Mouse (Mus musculus) lung, embryonic 16.5 days (tissue): ENCODE measurements at regions not wholly inside any gene's neighbourhood (a gene's known extent, or its start where the extent isn't known, plus 50 kb on each side); places are given as distances from the start of the nearest gene placed in this dataset.

Source experiments
- ATAC-seq: fragments of 200-750 bp; cut with Nextera tagmentation; 2 replicates; pipeline ENCODE4 v1.8.0; 2017; ENCODE audit warnings: low read depth, mild to moderate bottlenecking, moderate library complexity
- H3K27ac ChIP-seq: fragments of 300-500 bp; sonication (generic); 2 replicates; pipeline ENCODE4 v1.5.1; 2014; ENCODE audit warnings: mild to moderate bottlenecking, control low read depth, low read length
- H3K27me3 ChIP-seq: fragments of 300-500 bp; sonication (generic); 2 replicates; pipeline ENCODE4 v1.6.1; 2014; ENCODE audit warnings: low read depth, low read length, mixed read lengths; ENCODE audit not compliant: control insufficient read depth, insufficient read depth
- H3K36me3 ChIP-seq: fragments of 300-500 bp; sonication (generic); 2 replicates; pipeline ENCODE4 v1.6.1; 2014; ENCODE audit warnings: low read length; ENCODE audit not compliant: control insufficient read depth, insufficient read depth
- H3K4me1 ChIP-seq: fragments of 300-500 bp; sonication (generic); replicated peaks from 2 replicates; pipeline ENCODE4 v1.6.1; 2014; ENCODE audit warnings: low read length, mixed read lengths; ENCODE audit not compliant: control insufficient read depth, insufficient read depth
- H3K4me2 ChIP-seq: fragments of 300-500 bp; sonication (generic); 2 replicates; pipeline ENCODE4 v1.6.1; 2014; ENCODE audit warnings: low read depth, low read length, control low read depth
- H3K4me3 ChIP-seq: fragments of 300-500 bp; sonication (generic); 2 replicates; pipeline ENCODE4 v1.5.1; 2014; ENCODE audit warnings: mild to moderate bottlenecking, low read length, control low read depth
- H3K9ac ChIP-seq: fragments of 300-500 bp; sonication (generic); 2 replicates; pipeline ENCODE4 v1.6.1; 2014; ENCODE audit warnings: low read length, control low read depth
- H3K9me3 ChIP-seq: fragments of 300-500 bp; sonication (generic); 2 replicates; pipeline ENCODE4 v1.6.1; 2016; ENCODE audit warnings: low read length; ENCODE audit not compliant: control insufficient read depth
- WGBS: fragments of 180-500 bp; shearing (Covaris S2); extraction: QIAGEN DNeasy Blood & Tissue Kit; methylation state at CpG from one replicate; pipeline ENCODE4 v1.1.7; 2014; 5-methylcytosine and 5-hydroxymethylcytosine counted together

DNA sequence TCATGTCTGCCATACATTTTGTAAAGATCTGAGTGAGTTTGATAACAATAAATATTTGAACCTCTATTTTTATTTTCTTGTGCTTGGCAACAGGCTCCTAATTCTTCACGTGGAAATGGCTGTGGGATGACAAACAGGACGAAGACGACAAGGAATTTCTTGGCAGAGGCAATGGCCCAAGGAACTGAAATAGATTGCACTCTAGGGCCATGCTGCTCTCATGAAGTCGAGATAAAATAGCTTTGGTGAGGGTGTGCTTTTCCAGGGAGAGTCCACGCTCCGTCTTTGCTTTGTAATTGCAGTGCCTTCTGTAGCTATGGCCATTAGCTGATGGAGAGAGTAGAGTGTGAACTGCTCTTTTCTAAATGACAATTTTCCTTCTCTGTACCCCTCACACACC is 50.9 kb upstream of the 1810046K07Rik start:
- Histone ChIP-seq H3K4me3 (no peak overlapping the region), H3K9me3 (no peaks in the 10 kb centered on the region), H3K36me3 (no peaks in the 10 kb centered on the region), H3K27me3 (no peaks in the 10 kb centered on the region), H3K4me1 (no peaks in the 10 kb centered on the region), H3K4me2 (no peak overlapping the region), H3K9ac (no peak overlapping the region), H3K27ac (no peak overlapping the region)
- no peak for ATAC-seq
- WGBS = 46% methylated on average over 6 of the region's 6 CpGs

GRCm38 (mm10) chr9:51393921-51394320 is 65.2 kb upstream of the 1810046K07Rik start:
- Histone ChIP-seq H3K27ac (no peak overlapping the region), H3K4me3 (no peak overlapping the region), H3K36me3 (no peaks in the 10 kb centered on the region), H3K27me3 (no peaks in the 10 kb centered on the region), H3K9ac (no peak overlapping the region), H3K4me1 (peaks cover 7% of the 10 kb centered on the region; the same call in 1 of the 2 replicates), H3K9me3 (no peaks in the 10 kb centered on the region), H3K4me2 (no peak overlapping the region)
- ATAC-seq = no peak
- WGBS = 69% methylated on average over 2 of the region's 2 CpGs

DNA sequence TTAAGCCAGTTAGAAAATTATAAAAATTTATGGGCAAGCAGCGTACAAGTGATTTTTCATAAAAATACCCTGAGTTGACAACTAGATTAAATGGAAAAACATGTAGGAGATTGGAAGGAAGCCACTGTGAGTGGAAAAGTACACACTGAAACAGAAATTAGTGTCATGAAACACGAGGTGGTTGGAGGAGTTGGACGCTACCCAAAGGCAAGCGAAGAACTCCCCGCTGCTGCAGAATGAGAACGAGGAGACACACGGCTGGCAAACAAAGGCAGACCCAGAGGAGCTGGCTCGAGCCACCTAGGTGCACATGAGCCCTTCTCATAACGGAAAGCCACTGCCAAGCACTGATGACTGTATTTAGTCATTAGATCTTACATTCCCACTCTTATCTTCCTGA is 65.7 kb upstream of the 1810046K07Rik start:
- Histone ChIP-seq H3K4me3 (no peak overlapping the region), H3K4me2 (no peak overlapping the region), H3K36me3 (no peaks in the 10 kb centered on the region), H3K4me1 (peaks cover 7% of the 10 kb centered on the region; the same call in 1 of the 2 replicates), H3K27me3 (no peaks in the 10 kb centered on the region), H3K27ac (no peak overlapping the region), H3K9ac (no peak overlapping the region), H3K9me3 (no peaks in the 10 kb centered on the region)
- 23% methylated on average over 9 of the region's 9 CpGs for WGBS
- peak; percentile 3; the same call in 1 of the 2 replicates for ATAC-seq

GRCm38 (mm10) chr9:51396801-51397200 is 68.1 kb upstream of the 1810046K07Rik start:
- no peaks in the 10 kb centered on the region for H3K27me3 ChIP-seq
- no peak for ATAC-seq
- H3K9me3 ChIP-seq = no peaks in the 10 kb centered on the region
- no peak overlapping the region for H3K4me3 ChIP-seq
- peaks cover 7% of the 10 kb centered on the region; the same call in 1 of the 2 replicates for H3K4me1 ChIP-seq
- 85% methylated on average over 3 of the region's 3 CpGs for WGBS
- no peak overlapping the region for H3K9ac ChIP-seq
- H3K4me2 ChIP-seq = no peak overlapping the region
- H3K27ac ChIP-seq = no peak overlapping the region
- H3K36me3 ChIP-seq = no peaks in the 10 kb centered on the region

DNA sequence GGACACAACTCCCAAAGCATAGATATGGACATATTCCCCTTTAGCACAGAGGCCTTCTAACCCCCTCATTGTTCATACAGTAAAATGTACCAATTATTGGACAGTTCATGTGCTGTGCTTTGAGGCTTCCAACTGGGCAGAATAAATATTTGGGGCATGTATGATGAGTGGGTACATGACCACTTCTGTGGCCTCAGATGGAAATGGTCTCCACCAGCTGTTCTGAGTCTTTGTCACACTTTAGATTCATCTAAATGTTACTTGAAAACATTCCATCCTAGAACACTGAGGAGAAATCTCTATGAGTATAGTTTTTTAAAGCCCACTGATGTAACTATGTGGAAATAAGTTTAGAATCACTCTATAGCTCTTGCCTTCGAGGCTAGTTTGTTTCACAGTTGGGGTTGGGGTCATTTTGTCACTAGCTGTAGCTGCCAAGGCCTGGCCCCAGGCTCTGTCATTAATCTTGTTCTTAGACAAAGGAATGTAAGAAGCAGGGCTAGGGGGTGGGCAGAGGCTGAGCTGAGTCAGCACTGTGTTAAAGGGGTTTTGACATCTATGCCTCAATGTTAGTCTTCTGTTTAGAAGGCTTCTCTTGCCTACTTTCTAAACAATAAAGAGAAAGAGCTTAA is 69.0 kb upstream of the 1810046K07Rik start:
- 17% methylated on average over 1 of the region's 1 CpGs for WGBS
- peak overlapping the region; percentile 19 for H3K27ac ChIP-seq
- no peak overlapping the region for H3K4me2 ChIP-seq
- H3K9ac ChIP-seq = no peak overlapping the region
- no peaks in the 10 kb centered on the region for H3K36me3 ChIP-seq
- H3K4me3 ChIP-seq = no peak overlapping the region
- H3K27me3 ChIP-seq = no peaks in the 10 kb centered on the region
- peaks cover 7% of the 10 kb centered on the region; the same call in 1 of the 2 replicates for H3K4me1 ChIP-seq
- peak; percentile 96 for ATAC-seq
- H3K9me3 ChIP-seq = no peaks in the 10 kb centered on the region

- Histone ChIP-seq H3K36me3 (no peaks in the 10 kb centered on the region), H3K4me3 (no peak overlapping the region), H3K4me1 (peaks cover 7% of the 10 kb centered on the region; the same call in 1 of the 2 replicates), H3K9ac (no peak overlapping the region), H3K27ac (no peak overlapping the region), H3K4me2 (no peak overlapping the region), H3K9me3 (no peaks in the 10 kb centered on the region), H3K27me3 (no peaks in the 10 kb centered on the region)
- ATAC-seq = no peak
- WGBS = 89% methylated on average over 4 of the region's 4 CpGs
Observed at GRCm38 (mm10) chr9:51398886-51399285, 70.2 kb upstream of the 1810046K07Rik start.

DNA sequence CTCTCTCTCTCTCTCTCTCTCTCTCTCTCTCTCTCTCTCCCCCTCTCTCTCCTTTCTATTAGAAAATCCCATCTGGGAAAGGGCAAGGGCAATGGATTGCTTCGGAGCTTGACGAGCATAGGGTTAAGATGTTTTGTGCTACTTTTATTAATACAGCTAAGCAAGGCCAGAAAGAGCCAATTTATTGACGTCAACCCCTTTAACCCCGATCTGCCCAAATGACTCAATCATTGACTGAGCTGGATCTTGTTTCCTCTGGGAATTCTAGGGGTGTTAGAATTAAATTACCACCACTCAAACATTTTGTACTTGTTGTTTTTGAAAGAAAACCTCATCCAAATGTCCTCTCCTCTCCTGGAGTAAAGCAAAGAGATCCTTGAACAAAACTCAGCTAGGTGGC is 70.6 kb upstream of the 1810046K07Rik start:
- H3K4me2 ChIP-seq = no peak overlapping the region
- H3K9ac ChIP-seq = no peak overlapping the region
- no peaks in the 10 kb centered on the region for H3K36me3 ChIP-seq
- peaks cover 7% of the 10 kb centered on the region; the same call in 1 of the 2 replicates for H3K4me1 ChIP-seq
- no peak overlapping the region for H3K4me3 ChIP-seq
- WGBS = 64% methylated on average over 4 of the region's 4 CpGs
- H3K27ac ChIP-seq = no peak overlapping the region
- no peak for ATAC-seq
- H3K27me3 ChIP-seq = no peaks in the 10 kb centered on the region
- no peaks in the 10 kb centered on the region for H3K9me3 ChIP-seq

DNA sequence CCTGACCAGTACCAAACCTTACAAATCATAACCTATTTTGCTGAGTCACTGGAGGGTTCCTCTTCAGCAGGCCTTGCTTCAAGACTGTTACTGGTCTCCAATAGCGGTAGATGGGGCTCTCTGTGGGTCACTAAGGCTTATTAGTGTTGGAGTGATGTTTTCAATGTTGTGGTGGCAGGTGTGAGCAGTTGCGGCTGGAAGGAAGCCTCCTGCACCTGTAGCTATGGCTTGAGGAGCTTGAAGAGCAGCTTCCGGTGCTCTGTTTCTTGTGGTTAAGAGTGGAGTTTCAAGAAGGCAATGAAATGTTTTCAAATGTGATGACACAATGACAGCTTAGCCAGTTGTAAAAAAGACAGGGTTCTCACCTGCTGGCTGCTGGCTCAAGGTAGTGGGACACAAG is 73.1 kb upstream of the 1810046K07Rik start:
- Histone ChIP-seq H3K4me3 (no peak overlapping the region), H3K36me3 (no peaks in the 10 kb centered on the region), H3K4me1 (no peaks in the 10 kb centered on the region; the same call in 1 of the 2 replicates), H3K9ac (no peak overlapping the region), H3K9me3 (no peaks in the 10 kb centered on the region), H3K27me3 (no peaks in the 10 kb centered on the region), H3K4me2 (no peak overlapping the region), H3K27ac (no peak overlapping the region)
- no peak for ATAC-seq
- 82% methylated on average over 3 of the region's 3 CpGs for WGBS

- H3K27me3 ChIP-seq = no peaks in the 10 kb centered on the region
- H3K4me2 ChIP-seq = no peak overlapping the region
- H3K27ac ChIP-seq = no peak overlapping the region; the same call in 1 of the 2 replicates
- H3K36me3 ChIP-seq = no peaks in the 10 kb centered on the region
- peaks cover 3% of the 10 kb centered on the region; the same call in 1 of the 2 replicates for H3K4me1 ChIP-seq
- H3K9me3 ChIP-seq = no peaks in the 10 kb centered on the region
- ATAC-seq = peak; percentile 83
- 21% methylated on average over 1 of the region's 1 CpGs for WGBS
- H3K4me3 ChIP-seq = no peak overlapping the region
- H3K9ac ChIP-seq = no peak overlapping the region
Observed at GRCm38 (mm10) chr9:51407978-51408377, 79.3 kb upstream of the 1810046K07Rik start.
